Mouse (Mus musculus) heart, embryonic 14.5 days (tissue): ENCODE data around the gene 8030474K03Rik. TPM values are rescaled to one million over a fixed set of nuclear protein-coding genes. Genes with fewer than 3 reads are reported as not detected.

Experiments
- polyA plus RNA-seq: library from polyadenylated mRNA; unstranded; fragments of >200 nt; fragmentation: Nextera tagmentation; extraction: Ambion mirVana; gene quantifications from 2 replicates; pipeline ENCODE4 v1.2.1, GENCODE M21; 2014

Gene 8030474K03Rik
- polyA plus RNA-seq, 1 experiment from 2014 or later = not detected

Other genes with a start within 250 kb of the 8030474K03Rik start
- gene Ogt, start 154.6 kb upstream of the 8030474K03Rik start, polyA plus RNA-seq = 133 and 138 TPM in 2 replicates
- gene Cxcr3, start 60.4 kb upstream of the 8030474K03Rik start, polyA plus RNA-seq = 0.15 and 0.19 TPM in 2 replicates
- 0.32 TPM in 1 of 2 replicates, not detected in the other for gene Gm4779, start 233 bp upstream of the 8030474K03Rik start, polyA plus RNA-seq
- 12.4 and 15.5 TPM in 2 replicates for gene Nhsl2, start 54.7 kb downstream of the 8030474K03Rik start, polyA plus RNA-seq